Mouse (Mus musculus): ENCODE data around the gene Fkbp11.

- no peak for TF ChIP-seq RAD21 (IDR thresholded peaks at IDR 0.05; ENCODE audit: low read depth, low read length)
- TF ChIP-seq JUND (IDR thresholded peaks at IDR 0.05; ENCODE audit: low read depth, low read length) = no peak
- no peak for TF ChIP-seq ZMIZ1 (IDR thresholded peaks at IDR 0.05; ENCODE audit: low read depth, low read length)
- no peak for TF ChIP-seq POLR2A (IDR thresholded peaks at IDR 0.05; ENCODE audit: control insufficient read depth in 1 of 2, insufficient read depth in 1 of 2, low read depth in 1 of 2, low read length in 2 of 2, poor library complexity in 1 of 2)
- no peak for TF ChIP-seq CTCF (IDR thresholded peaks at IDR 0.05 in 2 of 3, conservative IDR thresholded peaks at IDR 0.05 in 1 of 3; ENCODE audit: control insufficient read depth in 1 of 3, insufficient read depth in 1 of 3, low read depth in 2 of 3, low read length in 3 of 3, poor library complexity in 1 of 3, severe bottlenecking in 1 of 3)
- no peak for TF ChIP-seq GATA1 (IDR thresholded peaks at IDR 0.05; ENCODE audit: low read depth, low read length)
Measured at GRCm38 (mm10) chr15:98765929-98766328, 37.9 kb upstream of the Fkbp11 start.

Measured in MEL (cell line).